Mouse (Mus musculus) liver, postnatal 0 days (tissue): ENCODE data around the gene Arhgdig.
"Not testable (repeated sequence)": the region's sequence is repeated elsewhere in the genome, so short reads cannot be mapped to it uniquely, and the experiment has no call there.

Experiments
- CTCF ChIP-seq: sonication (generic); IDR thresholded peaks from 2 replicates; pipeline ENCODE4 v1.5.1; 2016; ENCODE audit warnings: antibody characterized with exemption, low read depth
- EP300 ChIP-seq: IDR thresholded peaks from 2 replicates; pipeline ENCODE4 v1.6.1; 2016; ENCODE audit warnings: antibody characterized with exemption, low read depth, mild to moderate bottlenecking

GRCm38 (mm10) chr17:26175248-26175647 is 32.3 kb downstream of the Arhgdig start:
- TF ChIP-seq EP300: not testable (repeated sequence)
- peak; percentile 28 for TF ChIP-seq CTCF
